Mouse (Mus musculus) stomach, postnatal 0 days (tissue): ENCODE results near the gene Bcl2l14. TPM values are rescaled to one million over a fixed set of nuclear protein-coding genes. Genes with fewer than 3 reads are reported as not detected.

Source experiments
- ATAC-seq: fragments of 200-750 bp; cut with Nextera tagmentation; 2 replicates; pipeline ENCODE4 v1.8.0; 2017; ENCODE audit not compliant: low FRiP score, low TSS enrichment
- DNase-seq: peaks from one replicate; pipeline ENCODE4 v3.0.0-alpha.2; 2016; ENCODE audit warnings: low spot score
- H3K27ac ChIP-seq: fragments of 300-500 bp; sonication (generic); replicated peaks from 2 replicates; pipeline ENCODE4 v1.5.1; 2014; ENCODE audit warnings: mild to moderate bottlenecking, control low read depth
- H3K27me3 ChIP-seq: fragments of 300-500 bp; sonication (generic); 2 replicates; pipeline ENCODE4 v1.6.1; 2014; ENCODE audit warnings: low read length; ENCODE audit not compliant: control insufficient read depth, insufficient read depth
- H3K36me3 ChIP-seq: fragments of 300-500 bp; sonication (generic); 2 replicates; pipeline ENCODE4 v1.6.1; 2014; ENCODE audit warnings: low read length, mixed read lengths; ENCODE audit not compliant: control insufficient read depth, insufficient read depth
- H3K4me1 ChIP-seq: fragments of 300-500 bp; sonication (generic); replicated peaks from 2 replicates; pipeline ENCODE4 v1.6.1; 2014; ENCODE audit warnings: antibody characterized with exemption; ENCODE audit not compliant: control insufficient read depth, insufficient read depth
- H3K4me2 ChIP-seq: fragments of 300-500 bp; sonication (generic); replicated peaks from 2 replicates; pipeline ENCODE4 v1.6.1; 2014; ENCODE audit warnings: low read depth, mild to moderate bottlenecking, control low read depth, moderate library complexity
- H3K4me3 ChIP-seq: fragments of 300-500 bp; sonication (generic); 2 replicates; pipeline ENCODE4 v1.5.1; 2014; ENCODE audit warnings: low read depth, low read length, control low read depth
- H3K9ac ChIP-seq: fragments of 300-500 bp; sonication (generic); 2 replicates; pipeline ENCODE4 v1.6.1; 2014; ENCODE audit warnings: mild to moderate bottlenecking, low read length, control low read depth, mixed read lengths
- H3K9me3 ChIP-seq: fragments of 300-500 bp; sonication (generic); 2 replicates; pipeline ENCODE4 v1.6.1; 2016; ENCODE audit warnings: low read length; ENCODE audit not compliant: control insufficient read depth
- CTCF ChIP-seq: IDR thresholded peaks from 2 replicates; pipeline ENCODE4 v1.5.1; 2016; ENCODE audit warnings: antibody characterized with exemption, low read depth, mild to moderate bottlenecking, moderate library complexity
- EP300 ChIP-seq: optimal IDR thresholded peaks from 2 replicates; pipeline ENCODE3; 2016; ENCODE audit warnings: antibody characterized with exemption
- WGBS: fragments of 180-500 bp; shearing (Covaris S2); extraction: QIAGEN DNeasy Blood & Tissue Kit; methylation state at CpG from one replicate; pipeline ENCODE4 v1.1.7; 2014; 5-methylcytosine and 5-hydroxymethylcytosine counted together
- polyA plus RNA-seq: library from polyadenylated mRNA; unstranded; fragments of >200 nt; fragmentation: Nextera tagmentation; extraction: Ambion mirVana; gene quantifications from 2 replicates; pipeline ENCODE4 v1.2.1, GENCODE M21; 2015

Bcl2l14 gene
- 27.4 and 29.6 TPM in 2 replicates for polyA plus RNA-seq

DNA sequence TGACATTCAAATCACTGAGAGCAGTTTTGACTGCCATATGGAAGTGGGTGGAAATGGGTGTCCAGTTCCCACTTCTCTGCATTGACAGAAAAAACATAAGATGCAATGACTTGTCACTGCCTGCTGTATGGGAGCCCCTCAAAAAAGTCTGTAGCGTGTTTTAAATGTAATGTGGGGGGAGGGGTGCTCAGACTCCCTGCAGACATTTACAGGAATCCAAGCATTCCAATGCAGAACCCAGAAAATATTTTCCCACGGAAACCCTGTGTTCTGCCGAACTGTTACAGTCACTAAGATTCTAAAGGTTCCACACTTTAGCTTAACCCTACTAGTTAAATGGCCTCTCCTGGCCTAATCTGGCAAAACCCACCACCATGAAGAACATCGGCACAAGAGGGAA, at the start of gene Bcl2l14:
Gene Bcl2l14 (plus strand): TSS at position 301 of the 400 bp plus-strand sequence.
- H3K27ac ChIP-seq: no peak within 1 kb of the TSS
- TF ChIP-seq EP300 (no peak), CTCF (no peak)
- H3K4me2 ChIP-seq: no peak within 1 kb of the TSS
- WGBS: 76% methylated on average over 4 of the region's 4 CpGs
- H3K27me3 ChIP-seq: no peaks in the 10 kb centered on the region
- DNase-seq (no peak), ATAC-seq (no peak)
- H3K4me1 ChIP-seq: no peaks in the 10 kb centered on the region
- H3K9ac ChIP-seq: no peak within 1 kb of the TSS
- no peaks in the 10 kb centered on the region for H3K36me3 ChIP-seq
- H3K4me3 ChIP-seq: no peak within 1 kb of the TSS
- H3K9me3 ChIP-seq: no peaks in the 10 kb centered on the region

DNA sequence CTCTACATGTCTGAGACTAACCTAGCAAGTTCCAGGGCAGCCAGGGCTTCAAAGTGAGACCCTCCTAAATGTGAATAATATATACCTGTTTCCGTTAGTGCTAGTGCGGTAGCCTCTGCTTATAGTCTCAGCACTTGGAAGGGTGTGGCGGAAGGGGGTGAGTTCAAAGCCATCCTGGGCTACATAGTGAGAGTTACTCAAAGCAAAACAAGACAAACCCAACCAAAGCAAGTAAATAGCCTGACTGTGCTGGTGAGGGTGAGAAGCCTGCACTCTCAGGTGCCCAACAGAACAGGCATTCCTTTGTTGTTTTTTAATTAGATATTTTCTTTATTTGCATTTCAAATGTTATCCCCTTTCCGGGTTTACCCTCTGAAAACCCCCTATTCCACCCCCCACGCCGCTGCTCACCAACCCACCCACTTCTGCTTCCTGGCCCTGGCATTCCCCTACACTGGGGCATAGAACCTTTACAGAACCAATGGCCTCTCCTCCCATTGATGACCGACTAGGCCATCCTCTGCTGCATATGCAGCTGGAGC, 47.5 kb upstream of the Bcl2l14 start:
- H3K36me3 ChIP-seq: no peaks in the 10 kb centered on the region
- no peak overlapping the region for H3K27ac ChIP-seq
- no peak for DNase-seq
- H3K9me3 ChIP-seq: no peaks in the 10 kb centered on the region
- no peaks in the 10 kb centered on the region for H3K27me3 ChIP-seq
- H3K4me2 ChIP-seq: no peak overlapping the region
- H3K9ac ChIP-seq: no peak overlapping the region
- 91% methylated on average over 7 of the region's 7 CpGs for WGBS
- H3K4me3 ChIP-seq: no peak overlapping the region
- TF ChIP-seq EP300 (no peak), CTCF (no peak)
- ATAC-seq: no peak
- no peaks in the 10 kb centered on the region for H3K4me1 ChIP-seq

DNA sequence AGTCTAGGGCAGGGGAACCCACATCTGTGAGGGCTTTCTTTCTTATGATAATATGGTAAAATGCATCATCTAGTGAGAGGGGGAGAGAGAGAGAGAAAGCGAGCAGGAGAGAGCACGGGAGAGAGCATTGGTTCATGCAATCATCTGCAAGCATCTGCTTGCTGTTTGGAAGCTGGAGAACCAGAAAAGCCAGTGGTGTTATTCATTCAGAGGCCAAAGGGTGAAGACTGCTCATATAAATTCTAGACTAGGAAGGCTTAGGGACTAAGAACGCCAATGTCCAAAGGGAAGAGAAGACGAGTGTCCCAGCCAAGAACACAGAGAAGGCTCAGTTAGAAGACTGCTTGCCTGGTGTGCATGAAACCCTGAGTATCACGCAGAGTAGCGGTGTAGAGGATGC, 43.2 kb upstream of the Bcl2l14 start:
- H3K36me3 ChIP-seq: no peaks in the 10 kb centered on the region
- no peak overlapping the region for H3K27ac ChIP-seq
- no peaks in the 10 kb centered on the region; the same call in 1 of the 2 replicates for H3K4me1 ChIP-seq
- H3K4me2 ChIP-seq: no peak overlapping the region
- WGBS: 59% methylated on average over 6 of the region's 6 CpGs
- ATAC-seq (no peak), DNase-seq (no peak)
- TF ChIP-seq EP300: no peak
- TF ChIP-seq CTCF: no peak
- no peak overlapping the region for H3K9ac ChIP-seq
- no peak overlapping the region for H3K4me3 ChIP-seq
- H3K9me3 ChIP-seq: no peaks in the 10 kb centered on the region
- H3K27me3 ChIP-seq: no peaks in the 10 kb centered on the region

DNA sequence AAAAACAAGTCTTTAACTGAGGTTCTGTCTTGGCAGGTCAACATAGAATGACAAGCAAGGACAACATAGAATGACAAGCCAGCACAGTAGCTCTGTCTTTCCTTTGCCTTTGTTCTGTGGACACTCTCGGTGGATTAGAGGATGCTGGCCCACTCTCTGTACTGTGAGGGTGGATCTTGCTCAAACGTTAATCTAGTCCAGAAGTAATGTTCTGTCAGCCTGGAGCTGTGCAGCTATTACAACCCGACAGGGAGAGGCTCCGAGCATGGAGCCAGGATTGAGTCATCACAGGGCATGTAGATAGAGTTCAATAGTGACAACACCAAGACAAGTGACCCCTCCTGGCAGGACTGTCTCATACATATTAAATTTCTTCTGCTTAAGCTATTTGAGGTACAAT, 42.4 kb upstream of the Bcl2l14 start:
- Histone ChIP-seq H3K4me2 (no peak overlapping the region), H3K4me1 (no peaks in the 10 kb centered on the region; the same call in 1 of the 2 replicates), H3K36me3 (no peaks in the 10 kb centered on the region), H3K9me3 (no peaks in the 10 kb centered on the region), H3K9ac (no peak overlapping the region), H3K4me3 (no peak overlapping the region), H3K27me3 (no peaks in the 10 kb centered on the region), H3K27ac (no peak overlapping the region)
- no peak for TF ChIP-seq CTCF
- no peak for TF ChIP-seq EP300
- WGBS: 62% methylated on average over 4 of the region's 4 CpGs
- no peak for ATAC-seq
- no peak for DNase-seq

DNA sequence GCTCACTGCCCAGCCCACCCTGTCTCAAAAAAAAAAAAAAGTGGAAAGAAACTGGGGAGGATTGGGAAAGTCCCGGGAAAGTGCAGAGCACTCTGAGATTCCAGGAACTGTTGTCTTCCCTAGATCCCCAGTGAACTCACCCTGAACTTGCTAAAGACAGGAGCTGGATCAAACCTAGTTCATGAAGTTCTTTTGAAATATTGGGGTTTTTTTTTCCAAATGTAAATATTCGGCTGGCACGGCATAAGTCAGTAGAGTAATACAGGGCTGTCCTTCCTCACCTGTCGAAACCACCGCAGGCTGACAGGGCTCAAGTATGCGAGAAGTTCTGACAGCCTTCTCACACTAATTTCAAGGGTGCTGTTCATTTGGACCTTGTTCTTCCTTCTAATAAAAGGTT, 38.5 kb upstream of the Bcl2l14 start:
- Histone ChIP-seq H3K4me1 (no peaks in the 10 kb centered on the region; the same call in 1 of the 2 replicates), H3K36me3 (no peaks in the 10 kb centered on the region), H3K9me3 (no peaks in the 10 kb centered on the region), H3K27me3 (no peaks in the 10 kb centered on the region), H3K4me3 (no peak overlapping the region), H3K4me2 (no peak overlapping the region), H3K9ac (no peak overlapping the region), H3K27ac (no peak overlapping the region)
- ATAC-seq: no peak
- TF ChIP-seq EP300 (no peak), CTCF (no peak)
- 39% methylated on average over 6 of the region's 6 CpGs for WGBS
- no peak for DNase-seq

DNA sequence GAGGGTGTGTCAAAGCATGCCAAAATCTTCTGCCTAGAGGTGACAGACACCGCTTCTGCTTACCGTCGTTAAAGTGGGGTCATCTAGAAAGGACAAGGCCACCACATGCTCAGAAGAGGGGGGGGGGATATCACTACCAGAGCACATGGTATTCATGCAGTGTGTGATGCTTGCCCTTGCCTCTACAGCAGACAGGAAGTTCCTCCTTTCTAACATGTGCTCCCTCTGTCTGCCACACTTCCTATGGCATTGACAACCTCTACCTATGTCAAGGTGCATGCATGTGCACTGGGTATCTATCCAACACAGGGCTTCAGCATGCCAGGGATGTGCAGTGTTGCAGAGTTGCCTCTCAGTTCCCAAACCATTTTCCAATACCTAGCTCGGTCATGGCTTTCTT, 36.0 kb upstream of the Bcl2l14 start:
- no peak overlapping the region for H3K9ac ChIP-seq
- no peak overlapping the region for H3K27ac ChIP-seq
- no peaks in the 10 kb centered on the region; the same call in 1 of the 2 replicates for H3K4me1 ChIP-seq
- H3K27me3 ChIP-seq: no peaks in the 10 kb centered on the region
- no peak for TF ChIP-seq EP300
- TF ChIP-seq CTCF: no peak
- H3K9me3 ChIP-seq: no peaks in the 10 kb centered on the region
- ATAC-seq: no peak
- no peak for DNase-seq
- 86% methylated on average over 4 of the region's 4 CpGs for WGBS
- no peak overlapping the region for H3K4me3 ChIP-seq
- H3K36me3 ChIP-seq: no peaks in the 10 kb centered on the region
- no peak overlapping the region for H3K4me2 ChIP-seq
